Mouse (Mus musculus) CD4-positive, CD25-positive, alpha-beta regulatory T cell, adult 9 weeks (primary cell): ENCODE data around the gene Gabrr1. TPM values are rescaled to one million over a fixed set of nuclear protein-coding genes. Genes with fewer than 3 reads are reported as not detected.

Source experiments
- polyA plus RNA-seq: library from polyadenylated mRNA; unstranded; fragments of 100-300 nt; shearing (Covaris generic); gene quantifications from one replicate; pipeline ENCODE4 v1.2.1, GENCODE M21; 2017

The Gabrr1 gene
- polyA plus RNA-seq = not detected

GRCm38 (mm10) chr4:33132221-33132620 lies at the start of gene Gabrr1:
Gene Gabrr1, plus strand, starts transcription at chr4:33132521.

GRCm38 (mm10) chr4:33189735-33190036 lies 57.4 kb downstream of the Gabrr1 start, which contains the start of gene Pm20d2:
Gene Pm20d2, minus strand, starts transcription at chr4:33189737.

DNA sequence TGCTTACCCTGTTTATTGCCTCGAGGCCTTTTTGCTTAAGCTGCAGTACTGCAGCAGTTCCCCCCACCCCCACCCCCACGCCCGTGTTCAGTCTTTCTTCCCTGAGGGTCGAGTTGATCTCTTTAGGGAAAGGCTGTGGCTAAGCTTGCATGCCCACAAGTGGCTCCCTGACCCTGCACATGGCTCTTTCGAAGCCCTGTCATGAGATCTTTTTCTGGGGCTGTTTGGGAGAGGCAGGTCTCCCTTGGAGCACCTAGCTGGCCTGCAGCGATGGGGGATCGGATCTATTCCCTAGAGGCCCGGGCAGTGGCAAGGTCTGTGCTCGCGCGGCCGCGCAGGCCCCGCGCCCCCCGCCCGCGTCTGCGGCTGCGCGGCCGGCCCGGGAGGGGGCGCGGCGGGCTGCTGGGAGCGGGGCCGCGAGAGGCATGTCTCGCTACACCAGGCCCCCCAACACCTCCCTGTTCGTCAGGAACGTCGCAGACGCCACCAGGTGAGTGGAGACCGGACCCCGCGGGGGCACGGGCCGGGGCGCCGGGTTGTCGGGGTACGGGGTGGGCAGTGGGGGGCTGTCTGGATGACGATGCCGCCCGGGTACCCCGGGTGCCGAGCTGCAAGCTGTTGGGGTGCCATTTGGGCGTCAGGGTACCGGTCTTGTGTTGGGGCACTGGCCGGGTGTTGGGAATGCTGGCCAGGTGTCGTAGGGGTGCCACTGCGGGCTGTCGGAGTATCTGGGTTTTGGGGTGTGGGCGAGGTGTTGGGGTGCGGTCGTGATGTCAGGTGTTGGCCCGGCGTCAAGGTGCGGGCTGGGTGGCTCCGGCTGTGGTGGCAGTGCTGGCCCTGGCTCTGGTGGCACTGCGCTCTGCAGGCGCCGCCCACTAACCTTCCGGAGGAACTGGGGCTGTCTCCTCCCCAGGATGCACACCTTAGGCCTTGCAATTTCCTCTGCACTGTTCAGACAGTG lies 76.8 kb downstream of the Gabrr1 start, which contains the start of gene Srsf12:
Gene Srsf12, plus strand, starts transcription at position 111 of the 961 bp plus-strand sequence.

Other genes starting within 250 kb of the Gabrr1 start
- 2.0 TPM for gene Ankrd6, start 181.7 kb upstream of the Gabrr1 start, polyA plus RNA-seq
- gene Rragd, start 149.5 kb upstream of the Gabrr1 start, polyA plus RNA-seq = 10.2 TPM
- gene Ube2j1, start 101.1 kb upstream of the Gabrr1 start, polyA plus RNA-seq = 39.6 TPM
- 35.5 TPM for gene Gabrr2, start 69.5 kb upstream of the Gabrr1 start, polyA plus RNA-seq
- gene Pm20d2, start 57.2 kb downstream of the Gabrr1 start, polyA plus RNA-seq = not detected
- gene Srsf12, start 76.5 kb downstream of the Gabrr1 start, polyA plus RNA-seq = 3.4 TPM
- gene Pnrc1, start 157.6 kb downstream of the Gabrr1 start, polyA plus RNA-seq = 58.0 TPM
- 68.1 TPM for gene Rngtt, start 177.8 kb downstream of the Gabrr1 start, polyA plus RNA-seq